Mouse (Mus musculus): ENCODE measurements around the gene Gm49378.

- TF ChIP-seq FLI1 (IDR thresholded peaks at IDR 0.05; ENCODE audit: low read length) (peak; percentile 62), GATA1 (IDR thresholded peaks at IDR 0.05; ENCODE audit: borderline replicate concordance, low read length) (no peak)
Observed at GRCm38 (mm10) chr14:55681160-55682117, 43.7 kb upstream of the Gm49378 start, which contains the start of gene Tinf2.

Data from megakaryocyte, embryonic 14.5 days (primary cell).